In the genomic region with DNA sequence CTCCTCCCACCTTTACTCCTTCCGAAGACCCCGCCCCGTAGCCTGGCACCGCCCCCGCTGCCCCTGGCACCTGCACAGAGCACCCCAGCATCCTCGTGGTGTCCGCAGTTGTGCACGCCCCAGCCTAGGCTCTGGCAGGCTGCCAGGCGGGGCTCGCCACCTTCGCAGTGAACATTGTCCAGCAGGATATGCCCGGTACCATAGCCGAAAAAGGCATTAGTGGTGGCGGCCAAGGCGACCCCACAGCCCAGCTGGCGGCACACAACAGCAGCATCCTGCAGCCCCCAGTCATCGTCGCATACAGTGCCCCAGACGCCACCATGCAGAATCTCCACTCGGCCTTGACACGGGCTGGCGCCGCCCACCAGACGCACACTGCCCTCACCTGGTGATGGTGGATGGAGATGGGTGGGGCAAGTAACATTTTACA, we compare ENCODE assay signal across 8 mouse cellular contexts. TPM values are rescaled to one million over a fixed set of nuclear protein-coding genes. Genes with fewer than 3 reads are reported as not detected.
DNase-seq lines count a peak whose midpoint lies in the region; ATAC-seq and TF ChIP-seq lines count a peak whose summit lies in the region.

No protein-coding gene starts in this region.

- peak; percentile 7 for DNase-seq in embryo, embryonic 11 days
- no peak for DNase-seq in embryo, embryonic 10.5 days (ENCODE audit: low spot score)
- DNase-seq in brain, embryonic 14.5 days (ENCODE audit: low read depth), result peak; percentile 15
- peak; percentile 60 to 82 for DNase-seq in kidney, postnatal 25 days
- no peak for DNase-seq in midbrain, embryonic 11.5 days (ENCODE audit: low spot score, missing footprints)
- DNase-seq in adipocyte (ENCODE audit: low spot score), result no peak
- no peak for DNase-seq in gastrocnemius, adult 8-10 months (ENCODE audit: low spot score in 2 of 2)

- peak overlapping the region; percentile 63 for H3K4me2 ChIP-seq in heart, embryonic 14.5 days (ENCODE audit: low read length)
- H3K4me2 ChIP-seq in midbrain, embryonic 11.5 days, result no peak overlapping the region

- H3K27ac ChIP-seq in heart, embryonic 14.5 days (replicated peaks in 1 of 2; ENCODE audit: control insufficient read depth in 1 of 2, insufficient read depth in 1 of 2, low read depth in 2 of 2, low read length in 2 of 2), result no peak overlapping the region
- H3K27ac ChIP-seq in midbrain, embryonic 11.5 days (ENCODE audit: low read depth, low read length), result no peak overlapping the region

- H3K9me3 ChIP-seq in heart, embryonic 14.5 days (ENCODE audit: control insufficient read depth, low read length), result no peaks in the 10 kb centered on the region
- no peaks in the 10 kb centered on the region for H3K9me3 ChIP-seq in midbrain, embryonic 11.5 days (ENCODE audit: control insufficient read depth, low read length)

- peaks cover 8 to 18% of the 10 kb centered on the region in 2 experiments; a peak in 3 of 4 replicates for H3K4me1 ChIP-seq in heart, embryonic 14.5 days (ENCODE audit: control insufficient read depth in 2 of 2, insufficient read depth in 2 of 2, low read length in 2 of 2)
- peaks cover 10% of the 10 kb centered on the region for H3K4me1 ChIP-seq in midbrain, embryonic 11.5 days (ENCODE audit: control insufficient read depth, insufficient read depth, low read length)

- H3K9ac ChIP-seq in heart, embryonic 14.5 days (ENCODE audit: low read length), result no peak overlapping the region
- 0 out of 2 replicates have a peak overlapping the region, but pooled peaks have one; percentile 16 for H3K9ac ChIP-seq in midbrain, embryonic 11.5 days (ENCODE audit: low read length)

- TF ChIP-seq POLR2A in brain, embryonic 14.5 days (IDR thresholded peaks at IDR 0.05; ENCODE audit: borderline replicate concordance, extremely low read depth, insufficient read depth, insufficient read length, poor library complexity, severe bottlenecking), result no peak

- peak overlapping the region; percentile 22 to 23; a peak in 2 of 4 replicates for H3K4me3 ChIP-seq in heart, embryonic 14.5 days (ENCODE audit: control insufficient read depth in 1 of 2, insufficient read depth in 1 of 2, low read depth in 1 of 2, low read length in 2 of 2)
- H3K4me3 ChIP-seq in midbrain, embryonic 11.5 days (ENCODE audit: low read depth, low read length), result no peak overlapping the region

- no peak for TF ChIP-seq CTCF in brain, embryonic 14.5 days (IDR thresholded peaks at IDR 0.05; ENCODE audit: borderline replicate concordance, extremely low read depth, insufficient read depth, insufficient read length)

- no peak for ATAC-seq in heart, embryonic 14.5 days (ENCODE audit: insufficient number of reproducible peaks, insufficient read depth, low FRiP score, low read depth)
- ATAC-seq in midbrain, embryonic 11.5 days (ENCODE audit: low FRiP score), result no peak

- peaks cover 3% of the 10 kb centered on the region; the same call in 1 of the 2 replicates for H3K27me3 ChIP-seq in heart, embryonic 14.5 days (ENCODE audit: control insufficient read depth, insufficient read depth, low read length)
- peaks cover 5% of the 10 kb centered on the region; the same call in 1 of the 2 replicates for H3K27me3 ChIP-seq in midbrain, embryonic 11.5 days (ENCODE audit: control insufficient read depth, insufficient read depth, low read length)

- WGBS in heart, embryonic 14.5 days, result 9% methylated on average over 24 of the region's 24 CpGs
- WGBS in midbrain, embryonic 11.5 days, result 13% methylated on average over 24 of the region's 24 CpGs

- H3K36me3 ChIP-seq in heart, embryonic 14.5 days (ENCODE audit: control insufficient read depth, insufficient read depth, low read length), result no peaks in the 10 kb centered on the region
- no peaks in the 10 kb centered on the region for H3K36me3 ChIP-seq in midbrain, embryonic 11.5 days (ENCODE audit: control insufficient read depth, insufficient read depth, low read length)

RNA-seq across cellular contexts. Expression of a gene that starts 8.8 kb away (rescaled TPM):
- polyA plus RNA-seq in brain, embryonic 14.5 days (2012; rRNA removed), result 2.1 and 5.1 TPM in 2 replicates
- 0.39 and 0.68 TPM in 2 replicates for polyA plus RNA-seq in heart, embryonic 14.5 days (2014; fragmentation: Nextera tagmentation; extraction: Ambion mirVana)
- polyA plus RNA-seq in midbrain, embryonic 11.5 days (2014; fragmentation: Nextera tagmentation; extraction: Ambion mirVana), result 0.68 and 0.86 TPM in 2 replicates
- under 1 TPM in 3 of 4 experiments, not detected in 1; 0.29 to 0.65 (median 0.53) TPM for total RNA-seq in gastrocnemius, adult 8-10 months (2022)

RNA-seq across cellular contexts. Expression of a gene that starts 14.4 kb away (rescaled TPM):
- polyA plus RNA-seq in brain, embryonic 14.5 days (2012; rRNA removed), result 0.18 and 0.21 TPM in 2 replicates
- not detected in 2 replicates for polyA plus RNA-seq in heart, embryonic 14.5 days (2014; fragmentation: Nextera tagmentation; extraction: Ambion mirVana)
- not detected in 2 replicates for polyA plus RNA-seq in midbrain, embryonic 11.5 days (2014; fragmentation: Nextera tagmentation; extraction: Ambion mirVana)
- total RNA-seq in gastrocnemius, adult 8-10 months (2022), result not detected

RNA-seq across cellular contexts. Expression of a gene that starts 29.1 kb away (rescaled TPM):
- polyA plus RNA-seq in brain, embryonic 14.5 days (2012; rRNA removed), result 26.7 and 28.4 TPM in 2 replicates
- polyA plus RNA-seq in heart, embryonic 14.5 days (2014; fragmentation: Nextera tagmentation; extraction: Ambion mirVana), result 16.8 and 17.4 TPM in 2 replicates
- 23.2 and 29.6 TPM in 2 replicates for polyA plus RNA-seq in midbrain, embryonic 11.5 days (2014; fragmentation: Nextera tagmentation; extraction: Ambion mirVana)
- total RNA-seq in gastrocnemius, adult 8-10 months (2022), result 1 to 10 TPM; 6.4 to 7.8 (median 7.1) TPM

RNA-seq across cellular contexts. Expression of a gene that starts 31.1 kb away (rescaled TPM):
- polyA plus RNA-seq in brain, embryonic 14.5 days (2012; rRNA removed), result 258 and 495 TPM in 2 replicates
- 72.5 and 84.8 TPM in 2 replicates for polyA plus RNA-seq in heart, embryonic 14.5 days (2014; fragmentation: Nextera tagmentation; extraction: Ambion mirVana)
- 182 and 188 TPM in 2 replicates for polyA plus RNA-seq in midbrain, embryonic 11.5 days (2014; fragmentation: Nextera tagmentation; extraction: Ambion mirVana)
- total RNA-seq in gastrocnemius, adult 8-10 months (2022), result 100 to 1,000 TPM; 306 to 315 (median 309) TPM

Comparison
In these comparisons a context has a peak if more than half of its experiments do, and no peak if none do; other contexts are left out.
1. DNase-seq: peak in embryo, embryonic 11 days (single experiment), brain, embryonic 14.5 days (single experiment) and kidney, postnatal 25 days (2 of 2); none in embryo, embryonic 10.5 days (single experiment), midbrain, embryonic 11.5 days (single experiment), adipocyte (single experiment) and gastrocnemius, adult 8-10 months (0 of 2).